Mouse (Mus musculus) olfactory bulb, adult 2 months (tissue): ENCODE results near the gene Gimap4. TPM values are rescaled to one million over a fixed set of nuclear protein-coding genes. Genes with fewer than 3 reads are reported as not detected.

Source experiments
- H3K27ac ChIP-seq: fragments of 200-500 bp; 2 replicates; pipeline ENCODE4 v1.5.1; 2012; ENCODE audit warnings: low read depth, low read length; ENCODE audit not compliant: insufficient read depth
- H3K4me1 ChIP-seq: fragments of 200-500 bp; 2 replicates; pipeline ENCODE4 v1.6.1; 2012; ENCODE audit warnings: low read length; ENCODE audit not compliant: control insufficient read depth, insufficient read depth
- H3K4me3 ChIP-seq: fragments of 200-500 bp; 2 replicates; pipeline ENCODE4 v1.5.1; 2012; ENCODE audit warnings: mild to moderate bottlenecking, low read depth, low read length, moderate library complexity; ENCODE audit not compliant: insufficient read depth
- CTCF ChIP-seq: fragments of 200-500 bp; IDR thresholded peaks from 2 replicates; pipeline ENCODE4 v1.5.1; 2012; ENCODE audit warnings: low read depth, mild to moderate bottlenecking, low read length, moderate library complexity; ENCODE audit not compliant: insufficient read depth
- POLR2A ChIP-seq: fragments of 200-500 bp; IDR thresholded peaks from 2 replicates; pipeline ENCODE4 v1.6.1; 2012; ENCODE audit warnings: mild to moderate bottlenecking, low read depth, low read length, moderate library complexity; ENCODE audit not compliant: insufficient read depth
- WGBS: fragments of 180-500 bp; shearing (Covaris S2); methylation state at CpG from one replicate; pipeline ENCODE4 v1.1.7; 2018; 5-methylcytosine and 5-hydroxymethylcytosine counted together
- polyA plus RNA-seq: library from polyadenylated mRNA; stranded (reverse); fragments of >200 nt; gene quantifications from 2 replicates; pipeline ENCODE4 v1.2.4, GENCODE M21; 2012; ENCODE audit warnings: low replicate concordance; ENCODE audit not compliant: missing spikeins, insufficient read depth, insufficient read length

Gene Gimap4
- polyA plus RNA-seq, 1 experiment = not detected

DNA sequence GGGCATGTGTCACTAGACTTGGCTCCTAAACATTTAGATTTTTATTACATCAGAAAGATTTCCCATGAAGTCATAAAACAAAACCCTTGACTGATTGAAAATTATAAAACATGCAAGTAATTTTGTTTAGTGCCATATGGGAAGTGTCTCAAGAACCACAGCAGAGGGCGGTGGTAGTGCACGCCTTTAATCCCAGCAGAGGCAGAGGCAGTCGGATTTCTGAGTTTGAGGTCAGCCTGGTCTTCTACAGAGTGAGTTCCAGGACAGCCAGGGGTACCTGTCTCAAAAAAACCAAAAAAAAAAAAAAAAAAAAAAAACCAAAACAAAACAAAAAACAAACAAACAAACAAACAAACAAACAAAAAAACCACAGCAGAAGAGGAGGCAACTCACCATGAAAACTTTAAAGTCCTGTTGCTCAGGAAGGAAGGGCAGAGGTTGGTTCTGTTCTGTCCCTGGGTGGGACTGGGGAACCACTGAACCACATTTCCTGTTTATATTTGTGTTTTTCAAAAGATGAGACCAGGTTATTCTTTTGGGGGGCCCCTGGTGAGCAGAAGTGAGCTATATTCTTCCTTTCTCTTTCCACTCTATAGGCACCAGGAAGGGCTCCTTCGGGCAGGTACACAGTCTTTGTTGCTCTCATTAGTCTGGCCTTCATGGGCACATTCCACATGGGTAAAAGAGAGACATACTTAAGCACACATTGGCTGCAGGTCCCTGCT, 12.6 kb downstream of the Gimap4 start:
- no peak overlapping the region for H3K4me3 ChIP-seq
- no peak for TF ChIP-seq POLR2A
- TF ChIP-seq CTCF = no peak
- 75% methylated on average over 4 of the region's 4 CpGs for WGBS
- no peak overlapping the region for H3K27ac ChIP-seq
- no peaks in the 10 kb centered on the region for H3K4me1 ChIP-seq

DNA sequence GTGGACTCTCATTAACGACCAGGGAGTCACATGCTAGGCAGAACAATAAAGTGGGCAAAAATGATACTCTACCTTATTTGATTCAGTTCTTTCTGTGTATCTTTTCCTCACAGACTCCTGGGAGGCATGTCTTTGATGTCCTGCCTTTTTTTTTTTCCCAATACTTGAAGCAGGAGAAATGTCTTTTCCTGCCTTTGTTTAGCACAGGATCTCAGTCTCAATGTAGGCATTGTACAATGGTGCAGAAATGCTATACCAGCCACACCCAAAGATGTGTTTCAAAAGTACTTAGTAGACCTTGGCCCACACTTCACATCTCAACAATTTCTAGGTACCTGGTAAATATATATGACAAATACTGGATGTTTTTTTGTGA, 13.2 kb downstream of the Gimap4 start:
- WGBS = 27% methylated on average over 1 of the region's 1 CpGs
- Histone ChIP-seq H3K27ac (no peak overlapping the region), H3K4me1 (no peaks in the 10 kb centered on the region), H3K4me3 (no peak overlapping the region)
- no peak for TF ChIP-seq CTCF
- no peak for TF ChIP-seq POLR2A

DNA sequence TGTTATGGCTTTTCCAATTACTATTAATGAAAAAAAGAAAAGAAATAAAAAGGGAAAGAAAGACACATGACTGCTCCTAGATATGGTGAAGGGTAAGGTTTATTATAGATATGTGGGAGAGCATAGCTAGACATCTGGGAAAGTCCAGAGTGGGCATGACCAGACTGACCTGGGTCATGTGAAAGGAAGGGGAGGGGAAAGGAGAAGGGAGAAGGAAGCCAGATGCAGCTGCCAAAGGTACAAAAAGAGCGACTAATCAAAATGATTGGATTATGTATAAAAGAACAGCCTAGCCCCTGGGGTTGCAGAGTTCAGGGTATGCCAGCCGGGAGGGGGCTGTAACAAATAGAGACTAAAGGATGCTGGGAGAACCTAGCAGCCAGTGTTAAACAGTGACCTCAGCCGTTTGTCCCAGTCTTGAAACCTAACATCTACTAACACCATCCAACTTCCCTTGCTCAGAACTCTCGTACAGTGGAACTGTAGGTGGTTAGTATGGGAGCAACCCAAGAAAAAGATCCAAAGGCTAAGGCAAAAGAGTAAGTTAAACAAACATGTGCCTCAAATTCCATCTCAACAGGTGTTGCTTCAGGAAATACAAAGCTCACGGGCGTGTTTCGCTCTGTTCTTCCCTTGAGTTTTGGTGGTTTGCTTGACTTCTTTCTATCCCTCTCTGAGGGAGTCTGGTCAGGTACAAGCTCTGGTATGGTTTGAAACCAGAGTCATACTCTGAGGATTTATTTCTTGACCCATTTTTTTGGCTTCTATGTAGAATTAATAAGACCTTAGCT, 13.9 kb downstream of the Gimap4 start:
- no peak for TF ChIP-seq CTCF
- Histone ChIP-seq H3K4me1 (no peaks in the 10 kb centered on the region), H3K4me3 (no peak overlapping the region), H3K27ac (no peak overlapping the region)
- WGBS = 73% methylated on average over 7 of the region's 7 CpGs

DNA sequence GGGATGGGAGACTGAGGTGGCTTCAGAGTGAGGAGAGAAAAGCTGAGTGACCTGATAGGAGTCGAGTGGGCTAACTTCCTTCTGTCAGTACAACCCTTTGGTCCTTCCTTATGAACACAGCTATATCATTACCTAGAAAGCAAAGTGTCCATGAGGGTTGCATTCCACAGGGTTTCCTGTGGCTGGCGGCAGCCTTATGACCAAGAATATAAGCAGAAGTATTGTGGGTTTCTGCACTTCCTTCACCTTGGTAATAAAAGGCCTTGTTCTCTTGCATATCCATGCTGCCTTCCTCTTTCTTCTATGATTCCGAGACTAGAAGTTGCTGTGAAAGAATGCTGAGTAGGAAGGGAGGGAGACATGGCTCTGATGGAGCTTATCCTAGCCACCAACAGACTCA, 14.5 kb downstream of the Gimap4 start:
- H3K4me3 ChIP-seq = no peak overlapping the region
- H3K4me1 ChIP-seq = no peaks in the 10 kb centered on the region
- TF ChIP-seq POLR2A (no peak), CTCF (no peak)
- WGBS = 85% methylated on average over 3 of the region's 3 CpGs
- H3K27ac ChIP-seq = no peak overlapping the region

DNA sequence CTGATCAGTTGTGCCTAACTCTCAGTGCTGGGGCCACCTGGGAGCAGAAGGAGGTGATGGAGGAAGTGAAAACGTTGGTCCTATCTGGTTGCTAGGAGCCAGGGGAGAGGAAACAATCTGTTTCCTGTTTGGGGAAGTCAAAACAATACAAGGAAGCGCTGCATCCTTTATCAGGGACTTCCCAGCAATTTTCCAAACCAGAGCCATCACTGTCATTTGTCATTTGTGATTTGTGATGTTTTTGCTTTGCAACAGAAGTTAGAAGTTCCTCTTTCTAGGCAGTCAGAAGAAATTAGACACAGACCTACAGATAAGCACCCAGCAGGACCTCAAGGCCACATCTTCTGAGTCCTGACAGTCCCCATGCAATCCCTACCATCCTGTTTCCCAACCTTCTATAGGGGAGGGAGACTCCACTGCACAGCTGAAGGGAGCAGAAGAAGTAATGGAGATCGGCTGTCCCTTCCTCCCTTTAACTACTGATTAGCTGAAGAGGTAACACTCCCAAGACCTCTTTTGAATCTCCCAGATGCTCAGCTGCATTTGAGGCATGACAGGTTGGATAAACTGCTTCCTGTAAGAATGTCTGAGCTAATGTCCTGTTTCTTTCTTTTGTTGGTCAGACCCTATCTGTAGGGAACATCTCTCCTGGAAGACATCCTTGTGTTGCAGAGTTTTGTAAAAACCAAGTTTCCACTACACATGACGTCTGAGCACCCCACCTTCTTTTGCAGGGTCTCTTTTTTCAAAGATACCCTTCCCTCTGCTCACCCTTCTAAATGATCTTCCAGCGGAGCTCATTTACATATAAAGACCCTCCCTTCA, 16.1 kb downstream of the Gimap4 start:
- H3K4me1 ChIP-seq = no peaks in the 10 kb centered on the region
- no peak overlapping the region for H3K4me3 ChIP-seq
- TF ChIP-seq POLR2A = no peak
- no peak for TF ChIP-seq CTCF
- WGBS = 63% methylated on average over 5 of the region's 5 CpGs
- no peak overlapping the region for H3K27ac ChIP-seq

DNA sequence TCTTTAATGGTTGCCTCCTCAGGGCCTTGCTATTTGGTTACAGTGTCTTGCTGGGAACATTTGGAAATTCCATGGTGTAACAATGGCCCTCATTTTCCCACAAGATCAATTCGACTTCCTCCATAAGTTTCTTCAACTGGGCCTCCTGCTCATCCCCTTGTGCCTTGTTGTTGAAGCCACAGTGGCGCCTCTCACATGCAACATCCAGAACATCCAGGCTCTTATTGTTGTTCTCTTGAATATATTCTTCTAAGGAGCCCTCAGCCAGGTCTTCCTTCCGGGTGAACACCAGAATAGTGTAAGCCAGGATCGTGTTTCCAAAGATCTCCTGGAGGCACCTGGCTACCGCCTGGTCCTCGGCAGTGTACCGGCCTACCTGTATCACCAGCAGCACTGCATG, 17.8 kb downstream of the Gimap4 start:
- no peak overlapping the region for H3K27ac ChIP-seq
- WGBS = 87% methylated on average over 7 of the region's 7 CpGs
- no peaks in the 10 kb centered on the region for H3K4me1 ChIP-seq
- no peak overlapping the region for H3K4me3 ChIP-seq
- TF ChIP-seq CTCF (no peak), POLR2A (no peak)

DNA sequence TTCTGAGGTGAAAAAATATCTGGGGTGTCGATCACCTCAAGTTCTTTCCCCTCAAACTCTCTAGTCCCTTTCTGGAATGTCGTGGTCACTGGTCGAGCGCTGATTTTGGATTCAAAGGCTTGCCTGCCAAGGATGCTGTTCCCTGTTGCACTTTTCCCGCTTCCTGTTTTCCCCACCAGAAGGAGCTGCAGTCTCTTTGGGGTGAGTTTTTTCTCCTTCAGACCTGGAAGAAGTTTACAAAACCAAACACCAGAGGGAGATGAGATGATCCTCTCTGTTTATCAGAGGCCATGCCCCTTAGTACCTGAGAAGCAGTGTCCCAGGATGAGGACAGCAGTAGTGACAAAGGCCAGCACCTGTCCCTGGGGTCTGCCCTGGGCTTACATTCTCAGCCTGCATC, 18.3 kb downstream of the Gimap4 start:
- no peak for TF ChIP-seq CTCF
- no peak for TF ChIP-seq POLR2A
- Histone ChIP-seq H3K27ac (no peak overlapping the region), H3K4me3 (no peak overlapping the region), H3K4me1 (no peaks in the 10 kb centered on the region)
- WGBS = 76% methylated on average over 5 of the region's 5 CpGs

DNA sequence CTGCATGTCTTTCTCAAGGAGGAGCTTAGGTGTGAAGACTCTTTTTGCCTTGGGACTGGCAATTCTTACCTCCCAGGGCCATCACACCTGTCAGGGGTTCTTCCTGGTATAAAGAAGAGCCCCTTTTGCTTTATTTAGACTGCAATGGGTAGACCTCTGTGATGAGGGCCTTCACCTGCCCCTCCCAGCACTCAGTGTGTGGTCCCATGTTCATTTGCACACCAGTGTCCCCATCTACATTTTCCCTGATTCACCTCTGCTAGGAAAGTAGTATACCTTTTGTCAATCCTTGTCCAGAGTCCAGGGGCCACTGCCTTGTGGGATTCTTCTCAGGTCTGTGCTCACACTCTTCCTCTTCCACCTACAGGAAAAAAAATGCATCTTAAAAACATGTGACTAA, 19.8 kb downstream of the Gimap4 start:
- Histone ChIP-seq H3K4me1 (no peaks in the 10 kb centered on the region), H3K4me3 (no peak overlapping the region), H3K27ac (no peak overlapping the region)
- no peak for TF ChIP-seq CTCF
- no peak for TF ChIP-seq POLR2A

DNA sequence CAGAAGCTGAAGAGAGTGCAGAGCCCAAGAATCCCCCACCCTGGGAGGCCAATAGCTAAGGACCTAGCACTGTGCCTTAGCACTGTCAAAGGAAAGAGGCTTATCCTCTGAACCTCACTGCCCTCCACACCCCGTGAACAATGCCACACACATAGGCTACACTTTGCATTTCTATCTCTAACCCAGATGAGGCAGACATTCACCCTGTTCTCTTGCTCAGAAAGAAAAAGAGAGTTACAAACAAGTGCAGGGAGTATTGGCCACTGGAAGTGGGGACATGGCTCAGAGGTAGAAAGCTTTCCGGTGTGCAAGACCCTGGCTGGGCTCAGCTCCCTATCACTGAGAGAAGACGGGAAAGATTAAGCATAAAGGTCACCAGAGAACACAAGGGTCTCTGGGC, 21.8 kb downstream of the Gimap4 start:
- H3K4me3 ChIP-seq = no peak overlapping the region
- TF ChIP-seq CTCF = no peak
- no peak for TF ChIP-seq POLR2A
- no peaks in the 10 kb centered on the region for H3K4me1 ChIP-seq
- WGBS = 68% methylated on average over 3 of the region's 3 CpGs
- no peak overlapping the region for H3K27ac ChIP-seq
